Mouse (Mus musculus): Measurements from ENCODE around the gene Aqp1.

GRCm38 (mm10) chr6:55341688-55342087, 5.5 kb downstream of the Aqp1 start:
- TF ChIP-seq CTCF (IDR thresholded peaks at IDR 0.05 in 2 of 3, conservative IDR thresholded peaks at IDR 0.05 in 1 of 3; ENCODE audit: control insufficient read depth in 1 of 3, insufficient read depth in 1 of 3, low read depth in 2 of 3, low read length in 3 of 3, poor library complexity in 1 of 3, severe bottlenecking in 1 of 3) (no peak), POLR2AphosphoS5 (IDR thresholded peaks at IDR 0.05; ENCODE audit: borderline replicate concordance, low read depth, low read length) (no peak)

Measured in MEL (cell line).